Mouse (Mus musculus): ENCODE data around the gene Trim66. TPM values are rescaled to one million over a fixed set of nuclear protein-coding genes. Genes with fewer than 3 reads are reported as not detected.

Trim66 gene
- polyA plus RNA-seq, 1 experiment from 2014 or later: 0.43 TPM

GRCm38 (mm10) chr7:109460698-109461097, 47.2 kb downstream of the Trim66 start:
- Histone ChIP-seq H3K9ac (replicated peaks; ENCODE audit: low read length) (no peak overlapping the region), H3K9me3 (replicated peaks; ENCODE audit: control insufficient read depth, low read length) (no peaks in the 10 kb centered on the region), H3K27ac (replicated peaks; ENCODE audit: low read depth, low read length) (no peak overlapping the region), H3K4me3 (ENCODE audit: low read depth, low read length) (no peak overlapping the region), H3K27me3 (ENCODE audit: control insufficient read depth, insufficient read depth, low read length) (no peaks in the 10 kb centered on the region), H3K4me1 (ENCODE audit: control insufficient read depth, insufficient read depth, low read length) (no peaks in the 10 kb centered on the region), H3K4me2 (ENCODE audit: low read depth, low read length) (no peak overlapping the region), H3K36me3 (replicated peaks; ENCODE audit: control insufficient read depth, insufficient read depth, low read depth, low read length) (no peaks in the 10 kb centered on the region)
- DNase-seq (ENCODE audit: low spot score) (no peak), ATAC-seq (replicated peaks; ENCODE audit: insufficient number of reproducible peaks, low FRiP score, low TSS enrichment, low read depth) (no peak)
- WGBS: 81% methylated on average over 8 of the region's 8 CpGs

DNA sequence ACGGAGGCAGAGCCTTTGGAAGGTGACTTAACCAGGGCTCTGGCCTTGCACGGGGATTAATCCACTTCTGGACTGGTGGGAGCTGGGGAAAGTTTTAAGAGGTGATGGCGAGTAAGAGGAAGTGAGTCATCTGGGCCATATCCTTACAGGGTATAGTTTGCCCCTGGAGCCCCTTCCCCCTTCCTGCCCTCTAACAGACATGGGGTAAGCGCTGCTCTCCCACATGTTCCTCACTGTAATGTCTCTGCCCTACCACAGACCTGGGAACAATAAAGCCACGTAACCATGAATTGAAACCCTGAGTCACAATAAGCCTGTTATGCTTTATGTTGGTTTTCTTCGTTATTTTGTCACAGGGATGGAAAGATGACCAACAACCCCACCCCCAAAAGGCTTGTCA, 51.4 kb downstream of the Trim66 start:
- Histone ChIP-seq H3K4me1 (ENCODE audit: control insufficient read depth, insufficient read depth, low read length) (no peaks in the 10 kb centered on the region), H3K4me3 (ENCODE audit: low read depth, low read length) (no peak overlapping the region), H3K9me3 (replicated peaks; ENCODE audit: control insufficient read depth, low read length) (no peaks in the 10 kb centered on the region), H3K27me3 (ENCODE audit: control insufficient read depth, insufficient read depth, low read length) (no peaks in the 10 kb centered on the region; the same call in 1 of the 2 replicates), H3K27ac (replicated peaks; ENCODE audit: low read depth, low read length) (no peak overlapping the region), H3K4me2 (ENCODE audit: low read depth, low read length) (no peak overlapping the region), H3K9ac (replicated peaks; ENCODE audit: low read length) (no peak overlapping the region), H3K36me3 (replicated peaks; ENCODE audit: control insufficient read depth, insufficient read depth, low read depth, low read length) (no peaks in the 10 kb centered on the region)
- ATAC-seq (replicated peaks; ENCODE audit: insufficient number of reproducible peaks, low FRiP score, low TSS enrichment, low read depth): no peak
- DNase-seq (ENCODE audit: low spot score): no peak
- 73% methylated on average over 6 of the region's 6 CpGs for WGBS

DNA sequence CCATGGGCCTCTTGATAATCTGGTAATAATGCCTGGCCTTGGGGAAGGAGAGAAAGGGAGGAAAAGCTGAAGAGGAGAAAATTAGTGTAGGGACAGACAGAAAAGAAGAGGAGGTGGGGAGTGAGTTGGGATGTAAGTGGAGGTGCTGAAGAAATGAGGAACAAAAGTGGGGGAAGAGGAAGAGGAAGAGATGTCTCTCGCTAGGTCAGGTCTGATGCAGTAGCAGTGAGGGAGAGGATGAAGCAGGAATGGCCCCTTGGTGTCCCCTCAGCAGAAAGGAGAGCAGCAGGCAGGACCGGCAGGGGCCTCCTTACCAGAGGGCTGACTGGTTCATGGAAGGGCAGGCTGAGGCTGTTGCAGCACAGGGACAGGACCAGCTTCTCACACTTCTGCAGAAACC, 52.2 kb downstream of the Trim66 start:
- Histone ChIP-seq H3K4me2 (ENCODE audit: low read depth, low read length) (no peak overlapping the region), H3K9me3 (replicated peaks; ENCODE audit: control insufficient read depth, low read length) (no peaks in the 10 kb centered on the region), H3K36me3 (replicated peaks; ENCODE audit: control insufficient read depth, insufficient read depth, low read depth, low read length) (no peaks in the 10 kb centered on the region), H3K4me3 (ENCODE audit: low read depth, low read length) (no peak overlapping the region), H3K4me1 (ENCODE audit: control insufficient read depth, insufficient read depth, low read length) (no peaks in the 10 kb centered on the region), H3K27me3 (ENCODE audit: control insufficient read depth, insufficient read depth, low read length) (no peaks in the 10 kb centered on the region; the same call in 1 of the 2 replicates), H3K9ac (replicated peaks; ENCODE audit: low read length) (no peak overlapping the region), H3K27ac (replicated peaks; ENCODE audit: low read depth, low read length) (no peak overlapping the region)
- ATAC-seq (replicated peaks; ENCODE audit: insufficient number of reproducible peaks, low FRiP score, low TSS enrichment, low read depth) (no peak), DNase-seq (ENCODE audit: low spot score) (no peak)
- 69% methylated on average over 2 of the region's 2 CpGs for WGBS

GRCm38 (mm10) chr7:109454856-109455255, 53.1 kb downstream of the Trim66 start:
- Histone ChIP-seq H3K36me3 (replicated peaks; ENCODE audit: control insufficient read depth, insufficient read depth, low read depth, low read length) (no peaks in the 10 kb centered on the region), H3K4me3 (ENCODE audit: low read depth, low read length) (no peak overlapping the region), H3K4me1 (ENCODE audit: control insufficient read depth, insufficient read depth, low read length) (no peaks in the 10 kb centered on the region), H3K27me3 (ENCODE audit: control insufficient read depth, insufficient read depth, low read length) (no peaks in the 10 kb centered on the region; the same call in 1 of the 2 replicates), H3K4me2 (ENCODE audit: low read depth, low read length) (no peak overlapping the region), H3K9me3 (replicated peaks; ENCODE audit: control insufficient read depth, low read length) (no peaks in the 10 kb centered on the region), H3K27ac (replicated peaks; ENCODE audit: low read depth, low read length) (no peak overlapping the region), H3K9ac (replicated peaks; ENCODE audit: low read length) (no peak overlapping the region)
- DNase-seq (ENCODE audit: low spot score): no peak
- 90% methylated on average over 9 of the region's 9 CpGs for WGBS
- no peak for ATAC-seq (replicated peaks; ENCODE audit: insufficient number of reproducible peaks, low FRiP score, low TSS enrichment, low read depth)

DNA sequence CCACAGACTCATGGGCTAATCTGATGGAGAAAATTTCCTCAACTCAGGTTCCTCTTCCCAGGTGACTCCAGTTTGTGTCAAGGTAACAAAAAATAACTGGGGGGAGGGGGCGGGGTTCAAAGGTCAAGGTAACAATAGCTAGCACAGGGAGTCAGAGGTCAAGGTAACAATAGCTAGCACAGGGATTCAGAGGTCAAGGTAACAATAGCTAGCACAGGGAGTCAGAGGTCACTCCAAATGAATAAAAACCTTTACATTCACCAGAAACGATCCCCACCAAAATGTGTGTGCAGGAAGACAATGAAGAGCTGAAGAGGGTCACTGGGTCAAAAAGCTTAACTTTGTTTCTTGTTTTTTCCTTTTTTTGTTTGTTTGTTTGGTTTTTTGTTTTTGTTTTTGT, 59.9 kb downstream of the Trim66 start:
- no peak overlapping the region for H3K4me2 ChIP-seq (ENCODE audit: low read depth, low read length)
- ATAC-seq (replicated peaks; ENCODE audit: insufficient number of reproducible peaks, low FRiP score, low TSS enrichment, low read depth): no peak
- H3K36me3 ChIP-seq (replicated peaks; ENCODE audit: control insufficient read depth, insufficient read depth, low read depth, low read length): no peaks in the 10 kb centered on the region

DNA sequence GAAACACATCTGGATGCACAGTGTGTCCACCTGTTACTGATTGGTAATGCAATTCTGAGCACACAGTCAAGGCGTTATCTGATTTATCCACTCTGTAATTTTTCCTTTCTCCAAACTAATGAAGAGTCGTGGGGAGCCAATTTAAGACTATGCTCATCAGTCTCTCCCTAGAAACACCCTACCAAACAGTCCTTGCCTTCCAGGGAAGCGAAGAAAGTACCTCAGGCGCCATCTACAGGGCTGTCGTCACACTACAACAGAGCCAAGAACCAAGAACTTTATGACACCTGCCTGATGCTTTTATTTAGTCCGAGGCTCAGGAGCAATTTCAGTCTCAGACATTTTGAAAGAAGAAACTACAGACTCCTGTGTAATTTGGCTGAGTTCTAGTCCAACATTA, 62.9 kb downstream of the Trim66 start:
- no peak overlapping the region for H3K9ac ChIP-seq (replicated peaks; ENCODE audit: low read length)
- H3K9me3 ChIP-seq (replicated peaks; ENCODE audit: control insufficient read depth, low read length): no peaks in the 10 kb centered on the region
- no peak overlapping the region for H3K27ac ChIP-seq (replicated peaks; ENCODE audit: low read depth, low read length)
- no peak overlapping the region for H3K4me3 ChIP-seq (ENCODE audit: low read depth, low read length)
- ATAC-seq (replicated peaks; ENCODE audit: insufficient number of reproducible peaks, low FRiP score, low TSS enrichment, low read depth) (no peak), DNase-seq (ENCODE audit: low spot score) (peak; percentile 62)
- H3K4me2 ChIP-seq (ENCODE audit: low read depth, low read length): no peak overlapping the region
- WGBS: 12% methylated on average over 6 of the region's 6 CpGs
- no peaks in the 10 kb centered on the region for H3K4me1 ChIP-seq (ENCODE audit: control insufficient read depth, insufficient read depth, low read length)
- no peaks in the 10 kb centered on the region for H3K27me3 ChIP-seq (ENCODE audit: control insufficient read depth, insufficient read depth, low read length)
- H3K36me3 ChIP-seq (replicated peaks; ENCODE audit: control insufficient read depth, insufficient read depth, low read depth, low read length): no peaks in the 10 kb centered on the region

More for the DNA sequence above, 59.9 kb downstream of the Trim66 start:
- Histone ChIP-seq H3K4me1 (ENCODE audit: control insufficient read depth, insufficient read depth, low read length) (no peaks in the 10 kb centered on the region), H3K27me3 (ENCODE audit: control insufficient read depth, insufficient read depth, low read length) (no peaks in the 10 kb centered on the region; the same call in 1 of the 2 replicates), H3K9me3 (replicated peaks; ENCODE audit: control insufficient read depth, low read length) (no peaks in the 10 kb centered on the region), H3K27ac (replicated peaks; ENCODE audit: low read depth, low read length) (no peak overlapping the region), H3K4me3 (ENCODE audit: low read depth, low read length) (no peak overlapping the region), H3K9ac (replicated peaks; ENCODE audit: low read length) (no peak overlapping the region)
- 81% methylated on average over 2 of the region's 2 CpGs for WGBS
- no peak for DNase-seq (ENCODE audit: low spot score)

- 61% methylated on average over 5 of the region's 5 CpGs for WGBS
- H3K4me2 ChIP-seq (ENCODE audit: low read depth, low read length): no peak overlapping the region
- no peak for ATAC-seq (replicated peaks; ENCODE audit: insufficient number of reproducible peaks, low FRiP score, low TSS enrichment, low read depth)
- H3K27me3 ChIP-seq (ENCODE audit: control insufficient read depth, insufficient read depth, low read length): peaks cover 2% of the 10 kb centered on the region; the same call in 1 of the 2 replicates
- H3K9ac ChIP-seq (replicated peaks; ENCODE audit: low read length): no peak overlapping the region
- no peaks in the 10 kb centered on the region for H3K36me3 ChIP-seq (replicated peaks; ENCODE audit: control insufficient read depth, insufficient read depth, low read depth, low read length)
- DNase-seq (ENCODE audit: low spot score): no peak
- H3K27ac ChIP-seq (replicated peaks; ENCODE audit: low read depth, low read length): no peak overlapping the region
- H3K9me3 ChIP-seq (replicated peaks; ENCODE audit: control insufficient read depth, low read length): no peaks in the 10 kb centered on the region
- no peak overlapping the region for H3K4me3 ChIP-seq (ENCODE audit: low read depth, low read length)
- H3K4me1 ChIP-seq (ENCODE audit: control insufficient read depth, insufficient read depth, low read length): no peaks in the 10 kb centered on the region; the same call in 1 of the 2 replicates
These were observed 65.2 kb downstream of the Trim66 start for GRCm38 (mm10) chr7:109442739-109443138.

DNA sequence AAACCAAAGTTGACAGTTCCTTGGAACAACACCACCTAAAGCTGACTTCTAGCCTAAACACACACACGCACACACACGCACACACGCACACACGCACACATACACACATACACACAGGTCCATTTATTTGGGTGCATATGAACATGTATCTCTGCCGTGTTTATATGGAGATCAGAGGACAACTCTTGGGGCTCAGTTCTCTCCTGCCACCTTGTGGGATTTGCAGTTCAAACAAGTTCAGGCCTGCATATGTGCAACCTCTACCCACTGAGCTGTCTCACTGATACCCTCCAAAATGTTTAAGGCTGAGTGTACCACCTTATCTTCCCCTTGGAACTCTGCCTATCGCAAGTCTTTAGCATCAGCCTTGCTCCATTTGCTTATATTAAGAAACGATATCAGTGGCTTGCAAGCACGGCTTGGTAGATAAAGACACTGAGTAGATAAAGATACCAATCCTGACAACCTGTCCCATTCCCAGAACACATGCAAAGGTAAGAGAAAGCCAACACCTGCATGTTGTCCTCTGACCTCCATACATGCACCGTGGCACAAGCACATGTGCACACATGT, 67.2 kb downstream of the Trim66 start:
- no peak overlapping the region for H3K4me2 ChIP-seq (ENCODE audit: low read depth, low read length)
- 88% methylated on average over 9 of the region's 9 CpGs for WGBS
- H3K9ac ChIP-seq (replicated peaks; ENCODE audit: low read length): no peak overlapping the region
- ATAC-seq (replicated peaks; ENCODE audit: insufficient number of reproducible peaks, low FRiP score, low TSS enrichment, low read depth): no peak
- H3K9me3 ChIP-seq (replicated peaks; ENCODE audit: control insufficient read depth, low read length): no peaks in the 10 kb centered on the region
- no peak overlapping the region for H3K4me3 ChIP-seq (ENCODE audit: low read depth, low read length)
- H3K27ac ChIP-seq (replicated peaks; ENCODE audit: low read depth, low read length): no peak overlapping the region
- DNase-seq (ENCODE audit: low spot score): no peak
- no peaks in the 10 kb centered on the region for H3K36me3 ChIP-seq (replicated peaks; ENCODE audit: control insufficient read depth, insufficient read depth, low read depth, low read length)
- peaks cover 2% of the 10 kb centered on the region; the same call in 1 of the 2 replicates for H3K27me3 ChIP-seq (ENCODE audit: control insufficient read depth, insufficient read depth, low read length)
- no peaks in the 10 kb centered on the region; the same call in 1 of the 2 replicates for H3K4me1 ChIP-seq (ENCODE audit: control insufficient read depth, insufficient read depth, low read length)
